Mouse (Mus musculus): ENCODE data around the gene Cdc42ep2. TPM values are rescaled to one million over a fixed set of nuclear protein-coding genes. Genes with fewer than 3 reads are reported as not detected.

Gene Cdc42ep2
- total and polyA plus RNA-seq, 3 experiments: 0.13 to 0.25 (median 0.20) TPM

DNA sequence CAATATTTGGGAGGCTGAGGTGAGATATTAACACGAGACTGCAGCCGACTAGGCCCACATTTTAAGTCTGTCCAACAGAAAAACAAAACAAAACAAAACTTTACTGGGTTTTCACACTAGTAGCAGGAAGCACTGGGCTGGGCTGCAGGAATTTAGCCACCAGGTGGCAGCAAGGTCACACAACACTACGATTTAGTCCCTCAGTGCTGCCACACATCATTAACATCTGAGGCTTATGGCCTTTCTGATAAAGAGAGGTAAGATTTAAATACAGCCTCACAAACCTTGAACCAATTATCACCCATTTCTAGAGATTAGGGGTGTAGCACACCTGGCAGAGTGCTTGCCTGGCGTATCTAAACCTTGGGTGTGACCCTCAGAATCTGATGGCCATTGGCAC is 40.7 kb upstream of the Cdc42ep2 start (continued):
- TF ChIP-seq POLR2A (IDR thresholded peaks at IDR 0.05; ENCODE audit: low read depth, low read length) (no peak), TCF12 (IDR thresholded peaks at IDR 0.05; ENCODE audit: low read depth, low read length) (no peak), MYC (IDR thresholded peaks at IDR 0.05; ENCODE audit: low read depth, low read length) (peak; percentile 63)

DNA sequence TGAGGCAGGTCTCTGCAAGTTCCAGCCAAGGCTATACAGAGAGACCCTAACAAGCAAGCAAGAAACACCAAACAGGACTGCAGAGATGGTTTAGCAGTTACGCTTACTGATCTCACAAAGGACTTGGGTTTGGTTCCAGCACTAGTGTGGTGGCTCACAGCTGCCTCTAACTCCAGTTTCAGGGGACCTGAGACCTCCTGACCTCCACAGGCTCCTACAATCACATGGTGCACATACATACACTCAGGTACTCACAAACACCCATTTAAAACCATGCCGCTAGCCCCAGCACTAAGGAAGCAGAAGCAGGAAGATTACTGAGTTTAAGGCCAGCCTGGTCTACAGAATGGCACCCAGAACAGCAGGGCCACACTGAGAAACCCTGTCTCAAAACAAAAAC is 40.2 kb upstream of the Cdc42ep2 start:
- dilution Hi-C loops (cut with MboI; ENCODE audit: extremely low pct_ligation_motif_present, extremely low pct_unique_long_range_greater_than_20kb, low sequenced_read_pairs) (no loop called here), in situ Hi-C loops (cut with MboI; ENCODE audit: low pct_ligation_motif_present, low pct_unique_long_range_greater_than_20kb, low sequenced_read_pairs) (loop anchor here (5.0 to 10.0 kb wide), 4 partner anchors 43 to 160 kb away; partner anchors contain the start of genes Capn1, Cdc42ep2, Snx15 and Tm7sf2)
- Histone ChIP-seq H3K9ac (ENCODE audit: insufficient read depth, low read depth) (peak overlapping the region; percentile 55; the same call in 1 of the 2 replicates), H3K79me2 (replicated peaks; ENCODE audit: control insufficient read depth, extremely low read depth, insufficient read depth, poor library complexity, severe bottlenecking) (peaks cover 35% of the 10 kb centered on the region), H3K9me3 (replicated peaks; ENCODE audit: low read length) (no peaks in the 10 kb centered on the region), H3K4me1 (ENCODE audit: control insufficient read depth in 1 of 2, insufficient read depth in 2 of 2) (peaks cover 3 to 36% of the 10 kb centered on the region in 2 experiments; a peak in 3 of 4 replicates), H3K36me3 (replicated peaks in 1 of 2; ENCODE audit: control insufficient read depth in 1 of 2, insufficient read depth in 1 of 2, low read length in 1 of 2) (peaks cover 10 to 16% of the 10 kb centered on the region in 2 experiments), H3K4me3 (replicated peaks in 1 of 3; ENCODE audit: low read depth in 2 of 3, low read length in 2 of 3, poor library complexity in 1 of 3) (peak overlapping the region; percentile 67 to 79 (median 77)), H3K27ac (ENCODE audit: insufficient read depth, low read depth) (peak overlapping the region; percentile 3; the same call in 1 of the 2 replicates), H3K27me3 (replicated peaks) (no peaks in the 10 kb centered on the region), H3K4me2 (ENCODE audit: insufficient read depth, low read depth, poor library complexity, severe bottlenecking) (peak overlapping the region; percentile 88)
- TF ChIP-seq KAT2A (IDR thresholded peaks at IDR 0.05; ENCODE audit: insufficient replicate concordance, low read length) (no peak), RCOR1 (conservative IDR thresholded peaks at IDR 0.05; ENCODE audit: low read depth, low read length) (no peak), CHD2 (IDR thresholded peaks at IDR 0.05; ENCODE audit: low read length) (no peak), CTCF (conservative IDR thresholded peaks at IDR 0.05 in 1 of 2, IDR thresholded peaks at IDR 0.05 in 1 of 2; ENCODE audit: low read depth in 2 of 2, low read length in 2 of 2) (no peak), RAD21 (IDR thresholded peaks at IDR 0.05; ENCODE audit: low read depth, low read length) (no peak), USF2 (conservative IDR thresholded peaks at IDR 0.05; ENCODE audit: low read depth, low read length) (no peak), TBP (conservative IDR thresholded peaks at IDR 0.05; ENCODE audit: low read depth, low read length) (no peak), USF1 (IDR thresholded peaks at IDR 0.05; ENCODE audit: low read depth, low read length) (no peak), HCFC1 (IDR thresholded peaks at IDR 0.05; ENCODE audit: low read depth, low read length) (no peak), UBTF (IDR thresholded peaks at IDR 0.05; ENCODE audit: low read depth, low read length) (no peak)
- no peak for DNase-seq (ENCODE audit: extremely low read depth)

DNA sequence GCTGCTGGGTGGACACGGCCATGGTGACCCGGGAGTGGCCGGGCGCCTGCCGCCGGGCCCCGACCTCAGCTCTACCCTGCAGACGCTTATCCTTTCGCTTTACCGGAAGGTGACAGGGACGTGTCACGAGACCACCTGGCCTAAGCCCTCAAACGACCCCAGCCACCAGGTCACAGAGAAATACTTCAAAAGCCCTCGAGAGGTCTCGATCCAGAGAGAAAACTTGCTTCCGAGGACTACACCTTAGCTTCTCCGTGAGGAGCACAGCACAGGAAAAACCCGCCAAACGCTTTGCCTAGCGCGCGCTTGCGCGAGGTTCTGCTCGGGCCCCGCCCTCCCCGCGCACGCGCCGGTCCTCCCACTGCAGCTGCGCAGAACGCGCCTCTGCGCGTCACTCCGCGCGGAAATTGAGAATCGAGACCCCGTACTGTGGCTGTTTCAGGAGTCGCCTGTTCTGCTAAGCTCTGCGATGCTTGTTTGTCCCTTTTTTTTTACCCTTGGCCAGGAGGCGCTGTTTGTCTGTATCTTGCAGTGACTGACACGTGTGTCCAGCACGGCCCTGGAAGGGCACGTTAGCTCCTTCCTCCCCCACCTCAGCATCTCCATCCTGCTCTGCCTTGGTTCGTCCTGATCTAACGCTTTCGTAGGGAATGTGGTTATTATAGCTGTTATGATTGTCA is 39.4 kb upstream of the Cdc42ep2 start, which contains the start of gene Pola2:
Gene Pola2 (minus strand): TSS at position 320 of the 680 bp plus-strand sequence.
- Histone ChIP-seq H3K36me3 (replicated peaks in 1 of 2; ENCODE audit: control insufficient read depth in 1 of 2, insufficient read depth in 1 of 2, low read length in 1 of 2) (peaks cover 14 to 21% of the 10 kb centered on the region in 2 experiments), H3K9ac (ENCODE audit: insufficient read depth, low read depth) (peak within 1 kb of the TSS; percentile 92), H3K9me3 (replicated peaks; ENCODE audit: low read length) (no peaks in the 10 kb centered on the region), H3K79me2 (replicated peaks; ENCODE audit: control insufficient read depth, extremely low read depth, insufficient read depth, poor library complexity, severe bottlenecking) (peaks cover 35% of the 10 kb centered on the region), H3K27me3 (replicated peaks) (no peaks in the 10 kb centered on the region), H3K27ac (ENCODE audit: insufficient read depth, low read depth) (peak within 1 kb of the TSS; percentile 74), H3K4me2 (ENCODE audit: insufficient read depth, low read depth, poor library complexity, severe bottlenecking) (peak within 1 kb of the TSS; percentile 93), H3K4me3 (replicated peaks in 1 of 3; ENCODE audit: low read depth in 2 of 3, low read length in 2 of 3, poor library complexity in 1 of 3) (peak within 1 kb of the TSS; percentile 67 to 79 (median 77)), H3K4me1 (ENCODE audit: control insufficient read depth in 1 of 2, insufficient read depth in 2 of 2) (peaks cover 3 to 36% of the 10 kb centered on the region in 2 experiments; a peak in 3 of 4 replicates)
- peak; percentile 89 for DNase-seq (ENCODE audit: extremely low read depth)
- dilution Hi-C loops (cut with MboI; ENCODE audit: extremely low pct_ligation_motif_present, extremely low pct_unique_long_range_greater_than_20kb, low sequenced_read_pairs): no loop called here
- in situ Hi-C loops (cut with MboI; ENCODE audit: low pct_ligation_motif_present, low pct_unique_long_range_greater_than_20kb, low sequenced_read_pairs): loop anchor here (5.0 to 10.0 kb wide), 4 partner anchors 42 to 161 kb away; partner anchors contain the start of genes Capn1, Cdc42ep2, Snx15 and Tm7sf2
- TF ChIP-seq IRF4 (IDR thresholded peaks at IDR 0.05; ENCODE audit: low read depth, low read length) (peak; percentile 43; the same call in 1 of the 2 replicates), USF2 (conservative IDR thresholded peaks at IDR 0.05; ENCODE audit: low read depth, low read length) (no peak), BHLHE40 (IDR thresholded peaks at IDR 0.05; ENCODE audit: low read depth, low read length) (peak; percentile 86), ZNF384 (IDR thresholded peaks at IDR 0.05; ENCODE audit: low read depth, low read length) (peak; percentile 67), POLR2A (IDR thresholded peaks at IDR 0.05; ENCODE audit: low read depth, low read length) (peak; percentile 96), ZMIZ1 (IDR thresholded peaks at IDR 0.05; ENCODE audit: low read depth, low read length) (peak; percentile 80; the same call in 1 of the 2 replicates), MXI1 (IDR thresholded peaks at IDR 0.05; ENCODE audit: low read depth, low read length) (peak; percentile 95), USF1 (IDR thresholded peaks at IDR 0.05; ENCODE audit: low read depth, low read length) (peak; percentile 32; the same call in 1 of the 2 replicates), MEF2A (IDR thresholded peaks at IDR 0.05; ENCODE audit: borderline replicate concordance, low read depth, low read length) (peak; percentile 41; the same call in 1 of the 2 replicates), CTCF (conservative IDR thresholded peaks at IDR 0.05 in 1 of 2, IDR thresholded peaks at IDR 0.05 in 1 of 2; ENCODE audit: low read depth in 2 of 2, low read length in 2 of 2) (peak in 1 of 2 experiments; percentile 43; a peak in 2 of 4 replicates), NRF1 (IDR thresholded peaks at IDR 0.05; ENCODE audit: low read depth, low read length) (peak; percentile 100), KAT2A (IDR thresholded peaks at IDR 0.05; ENCODE audit: insufficient replicate concordance, low read length) (peak; percentile 66; the same call in 1 of the 2 replicates), EP300 (IDR thresholded peaks at IDR 0.05; ENCODE audit: low read length) (no peak), SIN3A (IDR thresholded peaks at IDR 0.05; ENCODE audit: low read length) (peak; percentile 94), TCF12 (IDR thresholded peaks at IDR 0.05; ENCODE audit: low read depth, low read length) (peak; percentile 83), SMC3 (IDR thresholded peaks at IDR 0.05; ENCODE audit: low read depth, low read length) (no peak; the same call in 1 of the 2 replicates), ZC3H11A (IDR thresholded peaks at IDR 0.05; ENCODE audit: low read depth, low read length) (no peak), RAD21 (IDR thresholded peaks at IDR 0.05; ENCODE audit: low read depth, low read length) (no peak; the same call in 1 of the 2 replicates), UBTF (IDR thresholded peaks at IDR 0.05; ENCODE audit: low read depth, low read length) (0 out of 2 replicates have a peak, but pooled peaks have one; percentile 55), CHD1 (IDR thresholded peaks at IDR 0.05; ENCODE audit: low read depth, low read length) (no peak), MYC (IDR thresholded peaks at IDR 0.05; ENCODE audit: low read depth, low read length) (peak; percentile 92; the same call in 1 of the 2 replicates), NELFE (IDR thresholded peaks at IDR 0.05; ENCODE audit: low read depth, low read length) (peak; percentile 98)
